In genomic region chr12:73482275-73482674, GRCm38 (mm10) we compare ENCODE assay signal across 16 mouse cellular contexts.
"Had no signal": no experiment of that assay in that cellular context is flagged by ENCODE, and none has a peak within 500 bp of the region (broad histone marks: within the 10 kb centered on the region; RNA-seq: fewer than 3 reads in every experiment).

No protein-coding gene starts in this region.

- H3K4me3 ChIP-seq: neural tube, embryonic 13.5 days; neural tube, embryonic 15.5 days; stomach, embryonic 15.5 days had no signal

- H3K27ac ChIP-seq: neural tube, embryonic 13.5 days; neural tube, embryonic 15.5 days; stomach, embryonic 15.5 days; stomach, postnatal 0 days had no signal

- H3K9me3 ChIP-seq: neural tube, embryonic 13.5 days; neural tube, embryonic 15.5 days; stomach, embryonic 15.5 days had no signal

- H3K4me2 ChIP-seq: neural tube, embryonic 13.5 days; neural tube, embryonic 15.5 days; stomach, embryonic 15.5 days had no signal

- DNase-seq: retina, postnatal 1 day; right cerebral cortex, adult 18-20 months; right cerebral cortex, postnatal 14 days; right cerebral cortex, postnatal 25 days; right cerebral cortex, postnatal 4 days; spleen, adult 18-20 months; thymus, adult 18-20 months; thymus, adult 2 months; thymus, postnatal 14 days; thymus, postnatal 25 days; thymus, postnatal 36 days; thymus, postnatal 4 days had no signal

- H3K9ac ChIP-seq: neural tube, embryonic 13.5 days; neural tube, embryonic 15.5 days; stomach, embryonic 15.5 days had no signal

- H3K4me1 ChIP-seq: neural tube, embryonic 13.5 days; neural tube, embryonic 15.5 days; stomach, embryonic 15.5 days had no signal

- H3K36me3 ChIP-seq: neural tube, embryonic 13.5 days; neural tube, embryonic 15.5 days; stomach, embryonic 15.5 days had no signal

- H3K27me3 ChIP-seq: neural tube, embryonic 13.5 days; neural tube, embryonic 15.5 days; stomach, embryonic 15.5 days had no signal
